Mouse (Mus musculus): ENCODE data around the gene Lgr6. TPM values are rescaled to one million over a fixed set of nuclear protein-coding genes. Genes with fewer than 3 reads are reported as not detected.

Lgr6 gene
- total and polyA plus RNA-seq, 3 experiments: 12.2 to 21.5 (median 14.4) TPM

DNA sequence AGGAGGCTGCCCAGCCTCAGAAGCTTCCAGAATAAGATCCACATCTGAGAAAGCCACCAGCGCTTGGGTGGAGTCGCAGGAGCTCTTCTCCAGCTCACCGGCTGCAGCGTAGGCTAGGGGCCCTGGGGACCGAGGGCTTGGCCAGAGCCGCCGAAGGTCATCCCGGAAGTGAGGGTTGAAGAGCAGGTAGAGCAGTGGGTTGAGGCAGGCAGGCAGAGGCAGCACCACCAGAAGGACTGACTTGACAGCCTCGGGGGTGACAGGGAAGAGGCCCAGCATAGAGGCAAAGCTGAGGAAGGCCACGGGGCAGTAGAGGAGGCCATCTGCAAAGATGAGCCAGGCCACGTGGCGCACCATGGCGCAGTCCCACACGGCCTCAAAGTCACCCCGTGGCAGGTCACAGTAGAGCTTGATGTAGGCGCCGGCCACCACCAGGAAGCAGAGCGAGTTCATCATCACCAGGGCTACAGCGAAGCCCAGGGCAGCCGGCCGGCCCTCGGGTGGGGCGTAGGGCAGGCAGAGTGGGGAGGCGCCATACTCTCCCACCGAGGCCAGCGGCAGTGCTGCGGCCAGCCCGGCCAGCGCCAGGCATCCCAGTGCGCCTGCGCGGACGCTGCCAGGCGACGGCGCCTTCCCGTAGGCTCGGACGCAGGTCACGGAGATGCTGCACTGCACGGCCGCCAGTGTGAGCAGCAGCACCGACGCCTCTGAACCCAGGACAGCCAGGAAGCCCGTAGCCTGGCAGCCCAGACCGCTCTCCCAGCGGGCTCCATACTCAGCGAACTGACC is 117.7 kb downstream of the Lgr6 start:
- Histone ChIP-seq H3K27me3 (ENCODE audit: control insufficient read depth, insufficient read depth, low read length) (no peaks in the 10 kb centered on the region), H3K36me3 (ENCODE audit: control insufficient read depth, insufficient read depth, low read length) (no peaks in the 10 kb centered on the region), H3K27ac (no peak overlapping the region), H3K4me1 (ENCODE audit: control insufficient read depth, insufficient read depth, low read length) (no peaks in the 10 kb centered on the region), H3K9ac (ENCODE audit: low read depth, low read length) (peak overlapping the region; percentile 35), H3K79me2 (replicated peaks; ENCODE audit: control insufficient read depth, insufficient read depth, low read length) (no peaks in the 10 kb centered on the region), H3K4me3 (peak overlapping the region; percentile 41)
- no peak for TF ChIP-seq POLR2A (IDR thresholded peaks at IDR 0.05; ENCODE audit: insufficient read depth, low read depth, low read length)
- TF ChIP-seq CTCF (IDR thresholded peaks at IDR 0.05): no peak
- no peak for TF ChIP-seq EP300 (IDR thresholded peaks at IDR 0.05; ENCODE audit: insufficient read depth, low read depth, low read length)
- intact Hi-C loops (cut with DNase I): no loop called here
- 36% methylated on average over 48 of the region's 48 CpGs for WGBS
- peak; percentile 67 to 69 for DNase-seq

DNA sequence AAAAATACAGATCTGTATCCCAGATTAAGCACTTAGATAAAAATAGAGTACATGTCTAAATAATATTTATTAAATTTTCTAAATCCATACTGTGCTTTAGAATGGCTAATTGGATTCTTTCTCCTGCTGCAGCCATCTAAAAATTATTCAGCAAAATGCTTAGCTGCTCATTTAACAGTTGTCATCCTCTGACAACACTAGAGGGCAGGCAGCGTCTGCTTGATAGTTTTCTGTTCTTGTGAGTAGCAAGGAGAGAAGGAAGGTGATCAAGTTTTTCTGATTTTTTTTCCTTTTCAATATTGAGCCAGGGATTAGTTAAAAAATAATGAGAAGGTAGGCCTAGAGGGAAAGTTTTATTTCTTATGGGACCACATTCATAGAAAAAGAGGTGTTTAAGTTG is 132.2 kb downstream of the Lgr6 start:
- H3K4me3 ChIP-seq: no peak overlapping the region
- no peak overlapping the region for H3K27ac ChIP-seq
- 83% methylated on average over 1 of the region's 1 CpGs for whole genome bisulfite sequencing
- no peaks in the 10 kb centered on the region for H3K27me3 ChIP-seq (ENCODE audit: control insufficient read depth, insufficient read depth, low read length)
- no peaks in the 10 kb centered on the region for H3K36me3 ChIP-seq (ENCODE audit: control insufficient read depth, insufficient read depth, low read length)
- H3K4me1 ChIP-seq (ENCODE audit: control insufficient read depth, insufficient read depth, low read length): no peaks in the 10 kb centered on the region
- no peaks in the 10 kb centered on the region for H3K79me2 ChIP-seq (replicated peaks; ENCODE audit: control insufficient read depth, insufficient read depth, low read length)
- no peak for TF ChIP-seq POLR2A (IDR thresholded peaks at IDR 0.05; ENCODE audit: insufficient read depth, low read depth, low read length)
- TF ChIP-seq EP300 (IDR thresholded peaks at IDR 0.05; ENCODE audit: insufficient read depth, low read depth, low read length): no peak
- TF ChIP-seq CTCF (IDR thresholded peaks at IDR 0.05): peak; percentile 61
- no peak overlapping the region for H3K9ac ChIP-seq (ENCODE audit: low read depth, low read length)
- DNase-seq: no peak
- intact Hi-C loops (cut with DNase I): loop anchor here (5.0 kb wide), 1 partner anchor 134 kb away; the partner anchor contains the start of gene Lgr6

DNA sequence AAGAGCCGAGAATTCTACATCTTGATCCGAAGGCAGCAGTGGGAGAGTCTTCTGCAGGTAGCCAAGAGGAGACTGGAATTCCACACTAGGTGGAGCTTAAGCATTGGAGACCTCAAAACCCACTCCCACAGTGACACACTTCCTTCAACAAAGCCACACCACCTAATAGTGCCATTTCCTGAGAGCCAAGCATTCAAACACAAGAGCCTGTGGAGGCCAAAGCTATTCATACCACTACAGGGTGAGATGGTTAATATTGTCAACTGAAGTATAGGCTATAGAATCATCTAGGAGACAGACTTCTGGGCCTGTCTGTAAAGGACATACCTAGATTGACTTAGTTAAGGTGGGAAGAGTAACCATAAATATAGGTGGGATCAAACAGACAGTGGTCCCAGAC is 139.6 kb downstream of the Lgr6 start:
- intact Hi-C loops (cut with DNase I): loop anchor here (10.0 kb wide), 2 partner anchors 241 to 331 kb away; no protein-coding TSS in a partner anchor

DNA sequence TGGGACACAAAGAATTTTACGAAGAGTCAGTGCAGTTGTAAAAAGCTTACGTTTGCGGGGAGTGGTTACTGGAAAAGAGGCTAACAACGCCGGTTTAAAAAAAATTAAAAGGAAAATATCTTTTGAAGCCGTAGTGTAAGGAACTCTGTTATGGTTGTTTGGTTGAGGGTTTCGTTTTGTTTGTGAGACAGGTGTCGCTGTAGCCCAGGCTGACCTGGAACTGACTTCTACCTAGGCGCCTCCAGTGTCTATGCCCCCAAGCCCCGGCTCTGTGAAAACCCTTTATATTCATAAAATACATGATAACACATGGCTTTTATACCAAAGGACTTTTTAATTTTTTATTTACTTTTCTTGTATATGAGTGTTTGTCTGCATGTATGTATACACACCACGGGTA is 142.3 kb downstream of the Lgr6 start:
- H3K27me3 ChIP-seq (ENCODE audit: control insufficient read depth, insufficient read depth, low read length): no peaks in the 10 kb centered on the region
- H3K9ac ChIP-seq (ENCODE audit: low read depth, low read length): peak overlapping the region; percentile 53
- peak overlapping the region; percentile 74 for H3K27ac ChIP-seq
- TF ChIP-seq CTCF (IDR thresholded peaks at IDR 0.05) (peak; percentile 46), POLR2A (IDR thresholded peaks at IDR 0.05; ENCODE audit: insufficient read depth, low read depth, low read length) (no peak)
- peaks cover 2% of the 10 kb centered on the region; the same call in 1 of the 2 replicates for H3K4me1 ChIP-seq (ENCODE audit: control insufficient read depth, insufficient read depth, low read length)
- WGBS: 3% methylated on average over 11 of the region's 11 CpGs
- DNase-seq: peak in 1 of 2 experiments; percentile 10
- no peaks in the 10 kb centered on the region for H3K79me2 ChIP-seq (replicated peaks; ENCODE audit: control insufficient read depth, insufficient read depth, low read length)
- intact Hi-C loops (cut with DNase I): loop anchor here (10.0 kb wide), 2 partner anchors 238 to 328 kb away; no protein-coding TSS in a partner anchor
- H3K4me3 ChIP-seq: peak overlapping the region; percentile 64
- H3K36me3 ChIP-seq (ENCODE audit: control insufficient read depth, insufficient read depth, low read length): no peaks in the 10 kb centered on the region

More for the DNA sequence above, 139.6 kb downstream of the Lgr6 start:
- H3K27me3 ChIP-seq (ENCODE audit: control insufficient read depth, insufficient read depth, low read length): no peaks in the 10 kb centered on the region
- no peak for DNase-seq
- no peak overlapping the region for H3K27ac ChIP-seq
- H3K4me1 ChIP-seq (ENCODE audit: control insufficient read depth, insufficient read depth, low read length): peaks cover 2% of the 10 kb centered on the region; the same call in 1 of the 2 replicates
- no peak overlapping the region for H3K9ac ChIP-seq (ENCODE audit: low read depth, low read length)
- H3K79me2 ChIP-seq (replicated peaks; ENCODE audit: control insufficient read depth, insufficient read depth, low read length): no peaks in the 10 kb centered on the region
- 92% methylated on average over 2 of the region's 2 CpGs for WGBS
- H3K4me3 ChIP-seq: no peak overlapping the region
- no peaks in the 10 kb centered on the region for H3K36me3 ChIP-seq (ENCODE audit: control insufficient read depth, insufficient read depth, low read length)
- TF ChIP-seq EP300 (IDR thresholded peaks at IDR 0.05; ENCODE audit: insufficient read depth, low read depth, low read length) (no peak), CTCF (IDR thresholded peaks at IDR 0.05) (no peak), POLR2A (IDR thresholded peaks at IDR 0.05; ENCODE audit: insufficient read depth, low read depth, low read length) (no peak)

DNA sequence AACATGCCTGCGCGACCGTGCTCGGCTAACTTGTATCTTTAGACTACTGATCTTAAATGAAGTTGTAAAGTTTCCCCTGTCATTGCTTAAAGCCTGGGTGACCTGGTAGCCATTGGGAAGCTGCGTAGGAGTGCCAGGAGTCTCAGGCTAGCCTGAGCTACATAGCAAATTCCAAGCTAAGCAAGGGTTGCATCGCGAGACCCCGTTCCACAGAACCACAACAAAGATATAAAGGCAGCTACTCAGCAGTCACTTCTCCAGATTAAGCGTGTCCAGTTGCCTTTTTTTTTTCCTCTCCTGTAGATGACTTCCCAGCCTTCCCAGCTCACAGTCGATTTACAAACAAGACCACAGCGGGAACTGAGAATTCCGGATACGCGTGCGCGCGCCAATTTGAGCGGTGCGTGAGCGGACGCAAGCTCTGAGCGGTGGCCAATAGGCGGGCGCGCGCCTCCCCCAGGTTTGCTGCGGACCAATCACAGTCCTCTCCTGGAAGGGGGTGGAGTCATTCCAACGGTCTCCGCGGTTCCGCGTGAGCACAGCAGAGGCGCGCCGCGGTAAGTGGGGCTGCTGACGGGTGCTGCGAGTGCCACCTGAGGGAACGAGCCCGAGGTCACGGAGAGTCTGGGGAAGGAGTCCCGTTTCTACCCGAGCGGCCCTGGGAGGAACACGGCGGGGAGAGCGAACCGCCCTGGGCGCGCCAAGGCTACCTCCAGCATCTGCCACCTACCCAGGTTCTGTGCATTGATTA is 142.8 kb downstream of the Lgr6 start, which contains the start of gene Ube2t:
TSS of gene Ube2t (plus strand) at position 513 of the 751 bp plus-strand sequence.
- TF ChIP-seq EP300 (IDR thresholded peaks at IDR 0.05; ENCODE audit: insufficient read depth, low read depth, low read length) (0 out of 2 replicates have a peak, but pooled peaks have one; percentile 46), CTCF (IDR thresholded peaks at IDR 0.05) (no peak), POLR2A (IDR thresholded peaks at IDR 0.05; ENCODE audit: insufficient read depth, low read depth, low read length) (peak; percentile 57; the same call in 1 of the 2 replicates)
- peak; percentile 95 to 96 for DNase-seq
- Histone ChIP-seq H3K79me2 (replicated peaks; ENCODE audit: control insufficient read depth, insufficient read depth, low read length) (no peaks in the 10 kb centered on the region), H3K27ac (peak within 1 kb of the TSS; percentile 74), H3K4me3 (peak within 1 kb of the TSS; percentile 64), H3K9ac (ENCODE audit: low read depth, low read length) (peak within 1 kb of the TSS; percentile 53), H3K36me3 (ENCODE audit: control insufficient read depth, insufficient read depth, low read length) (no peaks in the 10 kb centered on the region), H3K4me1 (ENCODE audit: control insufficient read depth, insufficient read depth, low read length) (peaks cover 2% of the 10 kb centered on the region; the same call in 1 of the 2 replicates), H3K27me3 (ENCODE audit: control insufficient read depth, insufficient read depth, low read length) (no peaks in the 10 kb centered on the region)
- 3% methylated on average over 50 of the region's 50 CpGs for WGBS
- intact Hi-C loops (cut with DNase I): loop anchor here (10.0 kb wide), 2 partner anchors 237 to 327 kb away; no protein-coding TSS in a partner anchor
